Mouse (Mus musculus) left cerebral cortex, postnatal 4 days (tissue): ENCODE results near the gene Rbm26. TPM values are rescaled to one million over a fixed set of nuclear protein-coding genes. Genes with fewer than 3 reads are reported as not detected.

ENCODE experiments used
- DNase-seq: peaks from one replicate; pipeline ENCODE4 v3.0.0-alpha.2; 2022
- intact Hi-C: fragments of 180-260 bp; cut with DNase I; formaldehyde crosslinking; loops from one replicate; pipeline ENCODE4 v1.15.1; 2025
- total RNA-seq, 2 experiments: library from RNA; stranded (reverse); gene quantifications; 2 replicates each; pipeline ENCODE4 v1.2.3; 2021

Rbm26 gene
- total RNA-seq, 2 experiments from 2014 or later, result 77.2 to 80.3 TPM

DNA sequence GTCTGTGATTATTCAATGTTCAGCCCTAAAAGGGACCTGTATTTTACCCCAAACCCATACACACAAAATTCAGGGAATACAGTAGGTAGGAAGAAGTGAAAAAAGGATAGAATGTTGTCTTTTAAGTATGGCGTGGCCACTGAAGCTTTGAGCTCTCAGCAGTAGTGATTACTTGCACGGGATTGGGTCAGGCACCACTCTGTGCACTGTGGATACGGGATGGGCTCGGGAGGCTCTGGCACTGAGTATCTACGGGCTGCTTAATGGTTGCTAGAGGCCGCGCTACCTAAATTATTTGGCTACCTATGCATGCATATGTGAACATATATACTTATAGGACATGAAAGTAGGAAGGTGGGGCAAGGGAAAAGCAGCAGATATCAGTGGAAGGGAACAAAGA lies 78.3 kb downstream of the Rbm26 start:
- intact Hi-C loops, result no loop called here
- DNase-seq, result no peak

DNA sequence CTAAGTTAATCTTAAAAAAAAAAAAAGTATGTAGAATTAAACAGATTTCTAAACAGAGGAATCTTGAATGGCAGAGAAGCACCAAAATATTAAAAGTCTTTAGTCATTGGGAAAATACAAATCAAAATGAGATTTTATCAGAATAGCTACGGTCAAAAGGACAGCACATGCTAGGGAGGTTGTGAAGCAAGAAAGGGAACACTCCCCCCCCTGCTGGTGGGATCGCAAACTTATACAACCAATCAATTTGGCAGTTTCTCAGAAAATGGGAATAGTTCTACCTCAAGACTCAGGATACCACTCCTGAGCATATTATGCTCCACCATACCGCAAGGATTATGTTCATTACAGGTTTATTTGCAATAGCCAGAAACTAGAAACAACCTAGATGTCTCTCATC lies 80.9 kb downstream of the Rbm26 start:
- no peak for DNase-seq
- intact Hi-C loops, result no loop called here

DNA sequence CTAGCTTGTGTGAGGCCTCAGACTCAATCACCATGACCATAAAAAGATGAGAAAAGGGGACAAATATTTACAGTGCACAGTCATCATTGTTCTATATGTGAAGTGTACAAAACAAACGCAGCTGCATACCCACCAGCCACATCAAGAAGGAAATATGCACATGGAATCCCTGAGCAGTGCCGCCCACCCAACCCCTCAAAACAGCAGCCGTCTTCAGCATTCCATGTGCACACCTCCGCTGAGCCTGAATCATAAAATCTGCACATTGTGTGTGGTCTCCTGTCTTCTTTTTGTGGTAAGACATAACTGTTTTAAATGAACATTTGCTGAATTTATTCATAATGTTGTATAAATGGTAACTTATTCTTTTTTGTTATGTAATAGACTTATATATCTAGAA lies 90.1 kb downstream of the Rbm26 start:
- no peak for DNase-seq
- intact Hi-C loops, result no loop called here

DNA sequence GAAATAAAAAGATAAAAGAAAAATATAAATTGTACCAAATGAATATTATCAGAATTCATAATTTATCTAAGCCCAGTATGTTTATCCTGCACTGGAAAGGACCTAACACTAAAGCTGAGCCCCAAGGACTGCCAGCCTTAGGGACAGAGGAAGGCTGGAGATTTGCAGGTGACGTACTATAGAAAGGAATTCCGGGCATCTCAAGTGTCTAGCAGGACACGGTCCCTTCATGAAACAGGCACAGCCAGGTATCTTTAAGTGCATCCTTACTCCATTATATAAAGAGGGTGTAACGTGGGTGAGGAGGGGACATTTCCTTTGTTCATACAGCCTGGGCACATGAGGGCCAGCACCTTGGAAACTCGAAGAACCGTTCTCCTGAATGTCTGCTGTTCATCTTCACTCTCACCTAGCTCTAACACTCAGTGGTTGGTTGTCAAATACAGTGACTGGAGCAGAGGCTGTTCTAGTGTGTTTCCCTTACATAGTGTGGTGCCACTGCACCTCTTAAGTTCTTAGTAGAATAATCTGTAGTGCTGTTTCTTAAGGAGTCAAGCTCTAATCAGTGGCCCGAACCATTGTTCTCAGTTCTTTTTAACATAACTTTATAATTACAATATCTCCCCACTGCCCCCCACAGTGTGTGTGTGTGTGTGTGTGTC lies 91.7 kb downstream of the Rbm26 start:
- no peak for DNase-seq
- intact Hi-C loops, result no loop called here

DNA sequence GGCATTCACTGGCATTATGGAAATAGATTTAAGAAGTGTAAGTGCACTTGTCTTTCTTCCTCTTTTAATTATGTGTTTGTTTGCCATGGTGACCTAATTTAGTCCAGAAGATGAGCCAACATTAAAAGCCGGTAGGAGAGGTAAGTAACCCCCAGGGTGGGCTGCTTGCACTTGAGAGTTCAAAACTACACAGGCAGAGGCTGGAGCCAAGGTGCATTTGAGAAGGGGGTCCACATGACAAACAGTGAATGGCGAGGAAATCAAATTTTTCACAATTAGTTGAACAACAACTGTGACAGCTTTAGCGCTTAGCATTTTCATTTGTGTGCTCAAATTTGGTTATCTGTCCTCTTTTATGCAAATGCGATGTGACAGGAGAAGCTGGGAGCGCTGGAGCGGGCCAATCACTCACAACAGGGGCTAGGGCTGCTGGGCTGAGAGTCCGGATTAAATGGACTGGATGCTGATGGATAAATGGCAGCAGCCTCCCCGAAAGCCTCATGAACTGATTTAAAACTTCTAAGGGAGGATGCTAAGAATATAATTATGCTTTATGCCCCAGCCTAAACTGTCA lies 92.3 kb downstream of the Rbm26 start:
- peak; percentile 73 for DNase-seq
- intact Hi-C loops, result no loop called here

DNA sequence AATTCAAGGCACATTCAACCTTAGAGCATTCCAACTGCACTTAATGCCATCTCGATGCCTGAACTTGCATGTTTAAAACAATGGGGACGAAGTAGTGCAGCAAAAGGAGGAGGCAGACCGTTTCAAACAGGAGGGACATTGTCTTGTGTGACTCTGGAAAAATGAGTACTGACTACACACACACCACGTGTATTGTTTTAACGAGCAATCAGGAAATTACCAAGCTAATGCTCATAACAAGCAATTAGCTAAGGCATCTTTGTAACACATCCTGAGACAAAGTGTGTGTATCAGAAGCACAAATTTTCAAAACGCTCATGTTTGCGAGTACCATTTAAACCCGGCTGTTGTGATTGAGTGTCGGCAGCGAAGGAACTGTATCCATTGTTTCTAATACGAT lies 93.0 kb downstream of the Rbm26 start:
- intact Hi-C loops, result no loop called here
- DNase-seq, result no peak

DNA sequence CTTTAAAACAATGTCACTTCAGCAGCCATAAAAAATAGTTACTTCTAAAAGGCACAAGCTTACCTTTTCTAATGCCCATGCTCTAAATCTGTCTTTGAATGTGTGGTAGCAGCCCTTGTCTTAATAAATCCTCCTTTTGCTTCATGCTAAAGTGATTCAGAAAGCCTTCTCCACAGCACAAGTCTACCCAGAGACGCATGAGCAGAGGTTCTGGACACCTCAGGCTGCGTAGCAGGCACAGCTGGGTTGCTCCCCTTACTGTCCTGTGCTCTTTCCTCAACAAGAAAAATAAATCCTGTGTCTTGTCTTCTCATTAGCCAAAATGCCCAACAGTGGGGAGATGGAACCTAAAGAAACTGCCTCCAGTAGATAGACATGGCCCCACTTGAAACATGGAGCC lies 102.4 kb downstream of the Rbm26 start:
- no peak for DNase-seq
- intact Hi-C loops, result no loop called here

DNA sequence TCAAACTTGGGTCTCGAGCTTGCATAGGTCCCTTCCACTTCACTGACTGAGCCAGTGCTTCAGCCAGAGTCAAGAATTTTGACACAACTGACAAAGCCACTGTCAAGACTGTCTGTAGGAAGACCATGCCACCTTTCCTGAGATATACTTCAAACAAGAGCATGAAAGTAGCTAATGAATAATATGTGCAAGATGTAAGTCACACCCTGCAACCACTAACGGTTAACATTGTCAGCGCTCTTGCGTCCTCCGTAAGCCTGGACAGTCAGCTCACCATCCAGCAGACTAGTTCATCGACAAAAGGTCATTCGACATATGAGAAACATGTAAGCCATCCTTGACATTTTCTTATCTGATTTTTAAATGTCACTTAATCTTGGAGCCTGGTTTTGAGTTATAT lies 102.8 kb downstream of the Rbm26 start:
- no peak for DNase-seq
- intact Hi-C loops, result no loop called here

DNA sequence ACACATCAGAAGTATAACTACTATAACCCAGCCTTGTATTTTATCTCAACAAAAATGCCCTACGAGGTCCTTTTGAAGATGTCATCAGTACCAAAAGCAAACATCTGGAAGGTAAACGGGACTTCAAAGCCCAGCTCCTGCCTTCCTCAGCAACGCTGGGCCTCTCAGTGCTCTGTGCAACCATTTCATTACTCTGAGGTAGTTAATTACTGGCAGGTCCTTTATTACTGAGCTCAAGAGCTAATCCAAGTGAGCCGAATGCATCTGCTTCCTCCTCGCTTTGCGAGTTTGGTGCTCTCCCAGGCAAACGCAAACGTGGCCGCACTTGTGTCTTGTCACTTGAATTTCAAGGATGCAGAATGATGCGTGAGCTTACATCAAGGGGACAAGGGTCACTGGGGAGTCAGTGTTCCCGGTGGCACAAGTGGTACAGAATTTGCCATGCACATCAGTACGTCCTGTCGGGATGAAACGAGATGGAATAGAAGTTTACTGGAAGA lies 106.1 kb downstream of the Rbm26 start:
- no peak for DNase-seq
- intact Hi-C loops, result no loop called here

DNA sequence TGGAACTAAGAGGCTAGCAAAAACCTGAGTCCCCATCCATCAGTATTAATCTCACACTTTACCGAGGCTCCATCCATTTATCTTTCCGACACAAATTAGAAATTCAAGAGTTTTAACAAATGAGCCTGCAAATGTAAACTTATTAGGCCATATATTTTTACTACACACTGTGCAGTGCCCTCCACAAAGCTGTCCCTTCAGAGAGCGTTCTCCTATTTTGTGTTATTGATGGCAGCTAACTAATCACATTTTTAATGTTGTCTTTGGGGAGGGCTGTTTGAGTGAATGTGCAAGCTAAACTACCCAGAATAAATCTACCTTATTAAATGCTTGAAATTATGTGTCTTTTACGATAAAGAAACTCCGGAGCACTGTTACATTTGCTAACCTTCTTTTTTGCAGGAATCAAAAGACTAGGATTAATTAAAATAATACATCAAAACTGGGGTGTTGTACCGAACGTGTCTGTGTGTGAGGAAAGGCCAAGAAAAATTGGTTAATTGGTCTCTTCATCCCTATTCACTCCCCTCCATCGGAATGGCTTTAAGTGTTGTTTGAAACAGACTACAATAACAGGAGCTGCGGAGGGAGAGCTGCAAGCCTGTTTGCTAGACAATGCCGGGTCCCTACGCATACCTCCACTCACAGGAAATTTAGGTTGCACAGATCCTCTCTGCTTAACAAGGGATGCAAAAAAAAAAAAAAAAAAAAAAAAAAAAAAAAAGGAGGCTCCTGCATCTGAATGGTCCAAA lies 106.7 kb downstream of the Rbm26 start:
- intact Hi-C loops, result no loop called here
- no peak for DNase-seq

DNA sequence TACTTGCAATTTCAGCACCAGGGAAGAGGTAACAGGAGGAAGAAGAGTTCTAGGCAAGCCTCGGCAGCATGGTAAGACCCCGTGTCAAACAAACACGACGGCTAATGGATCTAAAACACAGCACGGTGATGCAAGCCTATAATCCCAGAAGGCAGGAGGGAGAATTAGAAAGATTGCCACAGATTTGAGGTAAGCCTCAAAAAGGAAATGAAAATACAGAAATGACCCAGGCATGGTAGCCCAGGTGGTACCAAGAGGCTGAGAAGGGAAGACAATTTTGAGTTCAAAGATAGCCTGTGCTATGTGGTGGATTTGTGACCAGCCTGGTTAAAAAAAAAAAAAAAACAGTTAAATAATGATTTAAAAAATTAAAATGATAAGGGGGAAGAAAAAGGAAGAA lies 109.1 kb downstream of the Rbm26 start:
- no peak for DNase-seq
- intact Hi-C loops, result no loop called here

DNA sequence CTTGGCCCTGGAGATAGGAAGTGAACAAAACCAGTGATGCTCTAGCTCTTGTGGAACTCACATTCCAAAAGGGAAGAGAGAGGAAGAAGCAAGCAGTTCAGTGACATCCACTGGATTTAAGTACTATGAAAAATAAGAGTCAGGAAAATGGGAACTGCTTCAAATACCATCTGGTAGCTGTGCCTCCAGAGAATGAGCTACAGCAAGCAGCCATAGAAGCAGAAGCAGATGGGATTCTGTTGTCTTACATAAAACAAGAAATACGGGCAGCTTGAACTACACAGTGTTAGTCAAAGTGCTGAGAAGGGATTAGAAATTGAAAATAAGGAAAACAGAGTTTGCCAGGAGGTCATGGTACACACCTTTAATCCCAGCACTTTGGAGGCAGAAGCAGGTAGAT lies 112.9 kb downstream of the Rbm26 start:
- intact Hi-C loops, result no loop called here
- no peak for DNase-seq

DNA sequence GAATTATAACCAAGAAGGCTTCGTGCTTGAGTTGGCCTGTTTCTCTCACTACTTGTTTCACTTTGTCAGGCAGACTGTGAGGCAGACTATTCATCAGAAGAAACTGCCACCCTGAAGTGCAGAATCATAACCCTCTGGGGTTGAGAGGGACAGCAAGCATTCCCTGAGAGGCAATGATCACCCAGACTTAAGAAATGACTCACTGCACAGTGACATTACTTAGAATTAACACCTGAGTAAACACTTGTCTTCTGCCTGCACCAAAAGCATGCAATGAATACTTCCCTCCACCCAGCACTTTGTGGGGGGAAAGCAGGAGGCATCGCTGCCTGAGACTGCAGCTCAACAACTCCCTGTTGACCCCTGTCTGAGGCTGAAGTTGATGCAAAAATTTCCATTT lies 115.9 kb downstream of the Rbm26 start:
- DNase-seq, result no peak
- intact Hi-C loops, result no loop called here

DNA sequence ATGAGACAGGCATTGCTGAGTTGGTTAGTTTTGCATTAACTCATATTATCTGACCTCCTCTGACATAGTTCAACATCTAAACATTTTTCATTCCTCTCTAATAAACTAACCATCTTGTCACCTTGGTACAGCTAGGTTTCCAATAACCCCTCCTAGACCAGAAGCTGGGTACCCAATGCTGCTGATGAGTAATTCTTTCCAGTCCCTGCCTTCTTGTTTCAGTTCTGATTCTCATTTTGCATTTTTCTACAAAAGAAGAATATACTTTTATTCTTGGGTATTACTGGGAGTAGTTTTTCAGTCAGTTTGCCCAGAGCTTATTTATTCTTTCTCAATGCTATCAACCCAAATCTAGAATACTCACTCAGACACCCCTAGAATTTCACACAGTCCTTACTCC lies 119.2 kb downstream of the Rbm26 start:
- intact Hi-C loops, result no loop called here
- no peak for DNase-seq

Other genes with a start within 250 kb of the Rbm26 start
- 10 to 100 TPM; 79.2 to 80.4 TPM for gene Ndfip2, start 81.2 kb upstream of the Rbm26 start, total RNA-seq